In the genomic region with DNA sequence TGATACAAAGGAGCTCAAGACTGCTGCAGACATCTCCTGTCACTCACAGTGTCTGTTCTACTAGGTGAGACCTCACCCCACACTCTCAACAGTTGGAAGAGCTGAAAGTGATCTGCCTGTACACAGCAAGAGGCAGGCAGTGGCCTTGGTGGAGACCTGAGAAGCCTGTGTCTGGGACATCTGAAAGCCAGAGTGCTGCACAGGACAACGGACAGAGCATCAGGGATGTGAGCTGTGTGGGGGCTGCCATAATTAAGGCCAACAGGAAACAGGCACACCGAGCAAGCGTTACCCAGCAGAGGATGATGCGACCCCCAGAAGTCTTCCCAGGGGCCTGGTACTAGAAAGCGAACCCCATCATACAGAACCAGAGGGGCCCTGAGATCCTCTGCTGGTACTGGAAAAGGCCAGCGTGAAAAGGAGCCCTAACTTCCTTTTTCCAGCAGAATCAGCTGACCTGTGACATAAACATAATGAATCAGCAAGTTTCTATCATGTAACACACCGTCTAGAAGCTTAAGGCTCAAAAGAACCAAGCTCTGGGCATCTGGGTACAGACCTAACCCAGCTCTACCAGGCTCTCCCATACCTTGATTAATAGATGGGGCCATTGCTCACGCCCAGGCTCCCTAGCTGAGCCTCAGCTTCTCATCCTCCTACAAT, we compare ENCODE assay signal across 19 mouse cellular contexts.
DNase-seq lines count a peak whose midpoint lies in the region; ATAC-seq and TF ChIP-seq lines count a peak whose summit lies in the region.
"Had no signal": no experiment of that assay in that cellular context is flagged by ENCODE, and none has a peak within 500 bp of the region (broad histone marks: within the 10 kb centered on the region; RNA-seq: fewer than 3 reads in every experiment).

No protein-coding gene starts in this region.

- no peak overlapping the region for H3K9ac ChIP-seq in MEL (ENCODE audit: control insufficient read depth, low read depth, low read length, poor library complexity, severe bottlenecking)
- no peak overlapping the region for H3K9ac ChIP-seq in stomach, postnatal 0 days (ENCODE audit: low read length)
- H3K9ac ChIP-seq: forebrain, embryonic 12.5 days; hindbrain, embryonic 13.5 days; liver, embryonic 14.5 days; neural tube, embryonic 15.5 days had no signal

- TF ChIP-seq CTCF in lung, adult 2 months (IDR thresholded peaks at IDR 0.05; ENCODE audit: insufficient read depth, low read length): no peak
- TF ChIP-seq CTCF in MEL (IDR thresholded peaks at IDR 0.05 in 2 of 3, conservative IDR thresholded peaks at IDR 0.05 in 1 of 3; ENCODE audit: control insufficient read depth in 1 of 3, insufficient read depth in 1 of 3, low read depth in 2 of 3, low read length in 3 of 3, poor library complexity in 1 of 3, severe bottlenecking in 1 of 3): no peak
- TF ChIP-seq CTCF in stomach, postnatal 0 days (IDR thresholded peaks at IDR 0.05; ENCODE audit: low read depth): no peak

- no peak for TF ChIP-seq POLR2A in lung, adult 2 months (IDR thresholded peaks at IDR 0.05; ENCODE audit: borderline replicate concordance, extremely low read depth, low read depth, low read length)
- no peak for TF ChIP-seq POLR2A in MEL (IDR thresholded peaks at IDR 0.05; ENCODE audit: control insufficient read depth in 1 of 2, insufficient read depth in 1 of 2, low read depth in 1 of 2, low read length in 2 of 2, poor library complexity in 1 of 2)

- H3K9me3 ChIP-seq in MEL (replicated peaks; ENCODE audit: insufficient read depth, low read length): no peaks in the 10 kb centered on the region
- no peaks in the 10 kb centered on the region for H3K9me3 ChIP-seq in stomach, postnatal 0 days (ENCODE audit: control insufficient read depth, low read length)
- H3K9me3 ChIP-seq: forebrain, embryonic 12.5 days; hindbrain, embryonic 13.5 days; limb, embryonic 10.5 days; neural tube, embryonic 15.5 days had no signal

- ATAC-seq in megakaryocyte, adult 5-6 weeks (ENCODE audit: poor library complexity, severe bottlenecking): peak; percentile 75
- ATAC-seq in neutrophil, adult 5-6 weeks (ENCODE audit: extremely low read depth, insufficient number of reproducible peaks, low FRiP score, poor library complexity, severe bottlenecking): 0 out of 2 replicates have a peak, but pooled peaks have one; percentile 28
- ATAC-seq in stomach, postnatal 0 days (ENCODE audit: low FRiP score, low TSS enrichment): no peak

- WGBS in lung, adult 2 months: 59% methylated on average over 8 of the region's 8 CpGs
- WGBS in stomach, postnatal 0 days: 61% methylated on average over 8 of the region's 8 CpGs

- DNase-seq in lung, postnatal 36 days: peak; percentile 50
- DNase-seq in lung, adult 2 months: no peak
- DNase-seq in MEL (ENCODE audit: low read depth, low spot score): peak; percentile 73
- no peak for DNase-seq in stomach, postnatal 0 days (ENCODE audit: low spot score)
- DNase-seq in embryo, embryonic 10 days (ENCODE audit: low spot score): no peak
- DNase-seq: adrenal gland, postnatal 10 days; cerebellum, adult 9-11 months; gastrocnemius, postnatal 14 days; kidney, adult 9 months; lung, postnatal 14 days; thymus, adult 2 months had no signal

- no peak for TF ChIP-seq RAD21 in MEL (IDR thresholded peaks at IDR 0.05; ENCODE audit: low read depth, low read length)

- no peak overlapping the region for H3K4me3 ChIP-seq in lung, adult 2 months (replicated peaks; ENCODE audit: extremely low read depth, low read depth, low read length)
- no peak overlapping the region for H3K4me3 ChIP-seq in MEL (ENCODE audit: control insufficient read depth in 1 of 2, insufficient read depth in 1 of 2, low read depth in 2 of 2, low read length in 2 of 2)
- no peak overlapping the region for H3K4me3 ChIP-seq in stomach, postnatal 0 days (ENCODE audit: low read depth, low read length)
- H3K4me3 ChIP-seq: forebrain, embryonic 12.5 days; hindbrain, embryonic 13.5 days; limb, embryonic 10.5 days; myocyte; neural tube, embryonic 15.5 days had no signal

- TF ChIP-seq EP300 in MEL (IDR thresholded peaks at IDR 0.05; ENCODE audit: low read depth in 1 of 2, low read length in 2 of 2): peak; percentile 34 to 50
- no peak for TF ChIP-seq EP300 in stomach, postnatal 0 days (optimal IDR thresholded peaks at IDR 0.05)

- peaks cover 9% of the 10 kb centered on the region; the same call in 1 of the 2 replicates for H3K4me1 ChIP-seq in lung, adult 2 months (ENCODE audit: control insufficient read depth, insufficient read depth, low read length)
- peaks cover 10 to 30% of the 10 kb centered on the region in 2 experiments for H3K4me1 ChIP-seq in MEL (ENCODE audit: control insufficient read depth in 1 of 2, insufficient read depth in 2 of 2, low read length in 2 of 2)
- no peaks in the 10 kb centered on the region for H3K4me1 ChIP-seq in stomach, postnatal 0 days (replicated peaks; ENCODE audit: control insufficient read depth, insufficient read depth)
- H3K4me1 ChIP-seq: forebrain, embryonic 12.5 days had no signal

- no peaks in the 10 kb centered on the region for H3K79me2 ChIP-seq in MEL (ENCODE audit: control insufficient read depth, insufficient read depth, low read length, poor library complexity)

- H3K36me3 ChIP-seq in MEL (ENCODE audit: control insufficient read depth in 1 of 2, insufficient read depth in 2 of 2, low read length in 2 of 2): peaks cover 0 to 22% of the 10 kb centered on the region in 2 experiments; a peak in 2 of 4 replicates
- no peaks in the 10 kb centered on the region for H3K36me3 ChIP-seq in stomach, postnatal 0 days (ENCODE audit: control insufficient read depth, insufficient read depth, low read length)
- H3K36me3 ChIP-seq: forebrain, embryonic 12.5 days; hindbrain, embryonic 13.5 days; limb, embryonic 10.5 days; neural tube, embryonic 15.5 days had no signal

- H3K4me2 ChIP-seq in stomach, postnatal 0 days (replicated peaks; ENCODE audit: low read depth): no peak overlapping the region
- H3K4me2 ChIP-seq: forebrain, embryonic 12.5 days; hindbrain, embryonic 13.5 days; neural tube, embryonic 15.5 days had no signal

- no peaks in the 10 kb centered on the region for H3K27me3 ChIP-seq in MEL (ENCODE audit: control insufficient read depth in 1 of 2, insufficient read depth in 2 of 2, low read length in 2 of 2)
- no peaks in the 10 kb centered on the region for H3K27me3 ChIP-seq in stomach, postnatal 0 days (ENCODE audit: control insufficient read depth, insufficient read depth, low read length)
- H3K27me3 ChIP-seq: forebrain, embryonic 12.5 days; hindbrain, embryonic 13.5 days had no signal

- peak overlapping the region; percentile 14; the same call in 1 of the 2 replicates for H3K27ac ChIP-seq in MEL (ENCODE audit: control insufficient read depth, low read depth, low read length)
- H3K27ac ChIP-seq in stomach, postnatal 0 days (replicated peaks): no peak overlapping the region
- H3K27ac ChIP-seq: forebrain, embryonic 12.5 days; hindbrain, embryonic 13.5 days; limb, embryonic 10.5 days; liver, embryonic 14.5 days; neural tube, embryonic 15.5 days had no signal

TF ChIP-seq in MEL, 35 proteins besides CTCF, POLR2A, EP300 and RAD21:
- TF ChIP-seq ETS1 (IDR thresholded peaks at IDR 0.05; ENCODE audit: low read depth, low read length) (peak; percentile 94), MXI1 (IDR thresholded peaks at IDR 0.05; ENCODE audit: low read depth, low read length) (no peak), USF1 (IDR thresholded peaks at IDR 0.05; ENCODE audit: low read depth, low read length) (peak; percentile 86), MAFK (IDR thresholded peaks at IDR 0.05; ENCODE audit: borderline replicate concordance, low read depth, low read length) (peak; percentile 87), UBTF (IDR thresholded peaks at IDR 0.05; ENCODE audit: borderline replicate concordance, insufficient read depth, low read depth, low read length) (no peak), MYC (IDR thresholded peaks at IDR 0.05; ENCODE audit: low read depth, low read length) (no peak), TAL1 (IDR thresholded peaks at IDR 0.05; ENCODE audit: low read length) (no peak), SIN3A (IDR thresholded peaks at IDR 0.05; ENCODE audit: low read length) (peak; percentile 59; the same call in 1 of the 2 replicates), ZNF384 (IDR thresholded peaks at IDR 0.05; ENCODE audit: low read depth, low read length) (no peak), SMC3 (IDR thresholded peaks at IDR 0.05; ENCODE audit: low read depth, low read length) (no peak), JUND (IDR thresholded peaks at IDR 0.05; ENCODE audit: low read depth, low read length) (no peak), KAT2A (conservative IDR thresholded peaks at IDR 0.05; ENCODE audit: low read depth, low read length) (no peak), POLR2AphosphoS2 (IDR thresholded peaks at IDR 0.05; ENCODE audit: low read length) (no peak), USF2 (IDR thresholded peaks at IDR 0.05; ENCODE audit: borderline replicate concordance in 1 of 2, insufficient read depth in 1 of 2, low read depth in 1 of 2, low read length in 2 of 2) (0 out of 4 replicates have a peak, but pooled peaks of 1 of the 2 experiments have one; percentile 39), HCFC1 (IDR thresholded peaks at IDR 0.05; ENCODE audit: low read depth, low read length) (peak; percentile 36; the same call in 1 of the 2 replicates), GABPA (IDR thresholded peaks at IDR 0.05; ENCODE audit: low read depth, low read length) (peak; percentile 83), RCOR1 (IDR thresholded peaks at IDR 0.05; ENCODE audit: low read depth, low read length) (no peak), NELFE (IDR thresholded peaks at IDR 0.05; ENCODE audit: low read depth, low read length) (no peak), CHD2 (IDR thresholded peaks at IDR 0.05; ENCODE audit: low read length) (no peak), POLR2AphosphoS5 (IDR thresholded peaks at IDR 0.05; ENCODE audit: borderline replicate concordance, low read depth, low read length) (no peak), GATA1 (IDR thresholded peaks at IDR 0.05; ENCODE audit: low read depth, low read length) (no peak), TCF12 (IDR thresholded peaks at IDR 0.05; ENCODE audit: low read depth, low read length) (peak; percentile 26; the same call in 1 of the 2 replicates), MAX (IDR thresholded peaks at IDR 0.05; ENCODE audit: low read length) (0 out of 2 replicates have a peak, but pooled peaks have one; percentile 29), ZKSCAN1 (IDR thresholded peaks at IDR 0.05; ENCODE audit: low read depth, low read length) (no peak), CHD1 (IDR thresholded peaks at IDR 0.05; ENCODE audit: low read depth, low read length) (no peak), BHLHE40 (IDR thresholded peaks at IDR 0.05; ENCODE audit: borderline replicate concordance, low read depth, low read length) (no peak)
TF ChIP-seq in MEL: peak in this region for 9.

Comparison
In these comparisons a context has a peak if more than half of its experiments do, and no peak if none do; other contexts are left out.
1. DNase-seq: peak in lung, postnatal 36 days (single experiment) and MEL (single experiment); none in lung, adult 2 months (single experiment), stomach, postnatal 0 days (single experiment) and embryo, embryonic 10 days (single experiment).